Mouse (Mus musculus) large intestine, adult 2 months (tissue): Measurements from ENCODE around the gene Rsrp1. TPM values are rescaled to one million over a fixed set of nuclear protein-coding genes. Genes with fewer than 3 reads are reported as not detected.

Experiments
- DNase-seq: peaks from one replicate; pipeline ENCODE4 v3.0.0-alpha.2; 2012; ENCODE audit warnings: low read depth, low spot score
- WGBS: fragments of 180-500 bp; shearing (Covaris S2); methylation state at CpG from one replicate; pipeline ENCODE4 v1.1.7; 2018; 5-methylcytosine and 5-hydroxymethylcytosine counted together
- polyA plus RNA-seq: library from polyadenylated mRNA; depleted of rRNA; stranded (reverse); fragments of >200 nt; gene quantifications from 2 replicates; pipeline ENCODE4 v1.2.3, GENCODE M21; 2012

Gene Rsrp1
- polyA plus RNA-seq, 1 experiment, result 221 TPM

DNA sequence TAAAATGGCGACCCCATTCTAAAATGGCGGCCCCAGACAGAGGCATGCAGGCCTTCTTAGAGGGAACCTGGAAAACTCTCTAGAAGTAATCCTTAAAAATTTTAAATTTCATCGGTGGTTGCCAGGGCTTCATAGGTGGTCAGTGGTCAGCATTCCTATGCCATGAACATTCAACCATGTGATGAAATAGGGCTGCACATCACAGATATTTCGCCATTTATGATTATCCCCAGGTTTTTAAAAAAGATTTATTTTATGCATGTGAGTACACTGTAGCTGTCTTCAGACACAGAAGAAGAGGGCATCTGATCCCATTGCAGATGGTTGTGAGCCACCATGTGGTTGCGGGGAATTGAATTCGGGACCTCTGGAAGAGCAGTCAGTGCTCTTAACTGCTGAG, 2.8 kb upstream of the Rsrp1 start:
- 94% methylated on average over 6 of the region's 6 CpGs for WGBS
- DNase-seq, result no peak

DNA sequence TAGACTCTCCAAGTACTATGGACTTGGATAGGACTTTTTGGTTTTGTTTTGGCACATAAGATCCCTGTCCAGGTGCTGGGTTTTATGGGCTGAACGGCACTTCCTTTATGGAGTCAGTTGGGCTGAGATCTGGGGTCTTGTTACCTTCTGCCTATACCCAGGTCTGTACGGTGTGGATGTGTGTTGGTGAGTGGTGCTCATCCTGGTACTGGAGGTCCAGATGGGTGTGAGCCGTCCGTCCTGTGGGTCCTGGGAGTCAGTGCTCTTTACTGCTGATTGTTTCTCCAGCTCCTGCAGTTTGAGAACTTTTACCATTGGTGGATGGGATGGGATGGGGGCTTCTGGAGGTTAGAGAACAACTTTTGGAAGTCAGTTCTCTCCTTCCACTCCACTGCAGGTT, 1.7 kb upstream of the Rsrp1 start:
- DNase-seq, result no peak
- WGBS, result 91% methylated on average over 4 of the region's 4 CpGs

DNA sequence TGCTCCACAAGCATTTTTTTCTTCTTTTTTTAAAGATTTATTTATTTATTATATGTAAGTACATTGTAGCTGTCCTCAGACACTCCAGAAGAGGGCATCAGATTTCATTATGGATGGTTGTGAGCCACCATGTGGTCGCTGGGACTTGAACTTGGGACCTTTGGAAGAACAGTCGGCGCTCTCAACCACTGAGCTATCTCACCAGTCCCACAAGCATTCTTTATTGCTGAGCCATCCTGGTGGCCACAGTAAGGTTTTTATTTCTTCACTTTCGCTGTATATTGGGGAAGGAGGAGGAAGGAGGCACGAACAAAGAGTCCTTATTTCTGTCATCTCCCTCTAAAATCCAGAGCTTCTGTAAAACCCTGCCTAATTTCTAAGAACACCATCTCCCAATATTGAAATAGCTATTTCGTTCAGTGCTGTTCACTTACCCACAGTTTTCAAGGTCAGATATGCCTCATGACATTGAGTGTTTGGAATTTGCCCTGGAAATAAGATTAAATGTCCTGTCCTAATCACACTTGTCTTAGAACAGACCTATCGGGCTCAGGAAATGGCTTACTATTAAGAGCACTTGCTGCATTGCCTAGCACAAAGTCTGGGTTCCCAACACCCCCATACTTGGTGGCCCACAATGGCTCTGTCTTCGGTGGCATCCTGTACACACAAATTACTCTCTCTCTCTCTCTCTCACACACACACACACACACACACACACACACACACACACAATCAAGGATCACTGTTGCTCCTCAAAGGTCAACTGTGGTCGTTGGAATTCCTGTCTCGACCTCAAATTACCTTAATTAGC, 1.1 kb upstream of the Rsrp1 start:
- WGBS, result 58% methylated on average over 10 of the region's 10 CpGs
- no peak for DNase-seq

GRCm38 (mm10) chr4:134922925-134923244, 507 bp upstream of the Rsrp1 start:
- DNase-seq, result no peak
- WGBS, result under 1% methylated on average over 13 of the region's 13 CpGs

DNA sequence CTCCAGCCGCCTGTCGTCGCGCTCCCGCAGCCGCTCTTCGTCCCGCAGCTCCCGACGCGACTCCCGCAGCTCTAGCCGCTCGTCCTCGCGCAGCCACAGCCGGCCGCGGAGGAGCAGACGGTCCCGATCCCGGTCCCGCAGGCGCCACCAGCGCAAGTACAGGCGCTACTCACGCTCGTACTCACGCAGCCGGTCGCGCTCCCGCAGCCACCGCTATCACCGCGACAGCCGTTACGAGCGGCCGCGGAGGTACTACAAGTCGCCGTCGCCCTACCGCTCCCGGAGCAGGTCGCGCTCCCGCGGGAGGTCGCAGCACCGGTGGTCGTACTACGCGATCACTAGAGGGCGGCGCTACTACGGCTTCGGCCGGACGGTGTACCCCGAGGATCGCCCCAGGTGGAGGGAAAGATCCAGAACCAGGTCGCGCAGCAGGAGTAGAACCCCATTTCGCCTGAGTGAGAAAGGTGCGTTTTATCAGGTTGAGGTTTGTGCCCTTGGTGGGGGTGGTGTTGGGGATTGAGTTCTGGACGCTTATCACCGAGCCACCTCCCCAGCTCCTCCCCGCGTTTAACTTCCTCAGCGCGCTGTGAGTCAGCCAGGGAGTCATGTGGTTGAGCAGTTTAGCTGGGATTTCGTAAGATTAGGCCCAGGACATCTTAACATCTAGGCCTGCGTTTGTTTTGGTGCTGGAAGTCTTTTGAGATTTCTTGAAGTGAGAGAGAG, 788 bp downstream of the Rsrp1 start:
- under 1% methylated on average over 73 of the region's 75 CpGs for WGBS
- no peak for DNase-seq

- DNase-seq, result no peak
Observed at GRCm38 (mm10) chr4:134925206-134925605, 1.8 kb downstream of the Rsrp1 start.

GRCm38 (mm10) chr4:134927815-134928463, 4.5 kb downstream of the Rsrp1 start:
- 56% methylated on average over 5 of the region's 5 CpGs for WGBS
- DNase-seq, result no peak

More at GRCm38 (mm10) chr4:134925206-134925605, 1.8 kb downstream of the Rsrp1 start:
- 15% methylated on average over 8 of the region's 8 CpGs for WGBS

DNA sequence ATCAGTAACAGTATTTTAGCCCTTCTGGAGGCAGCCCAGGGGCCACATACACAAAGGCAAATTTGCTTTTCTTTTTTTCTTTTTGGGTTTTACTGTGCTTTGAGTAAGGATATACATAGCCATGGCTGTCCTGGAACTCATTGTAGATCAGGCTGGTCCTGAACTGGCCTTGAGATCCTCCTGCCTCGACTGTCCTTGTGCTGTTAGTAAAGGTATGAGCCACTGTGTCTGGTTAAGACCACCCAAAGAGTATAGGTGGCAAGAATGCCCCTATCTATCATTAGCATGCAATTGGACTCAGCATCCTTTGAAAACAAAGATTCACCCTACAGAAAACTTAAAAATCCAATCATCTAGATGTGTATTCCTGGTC, 5.1 kb downstream of the Rsrp1 start:
- DNase-seq, result no peak
- WGBS, result 59% methylated on average over 1 of the region's 1 CpGs

DNA sequence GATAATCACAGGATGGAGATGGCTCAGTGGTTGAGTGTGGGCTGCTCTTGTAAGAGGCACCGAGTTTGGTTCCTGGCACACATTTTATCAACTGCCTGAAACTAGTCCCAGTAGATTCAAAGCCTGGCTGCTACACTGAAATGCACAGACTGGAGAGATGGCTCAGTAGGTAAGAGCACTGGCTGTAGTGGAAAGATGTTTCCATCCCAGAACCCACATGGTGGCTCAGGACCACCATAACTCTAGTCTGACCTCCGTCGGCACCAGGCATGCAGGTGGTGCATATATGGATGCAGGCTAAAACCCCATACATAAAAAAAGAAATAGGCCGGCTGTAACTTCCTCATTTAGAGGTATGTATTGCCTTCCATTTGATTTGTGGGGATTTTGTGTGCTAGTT, 6.1 kb downstream of the Rsrp1 start:
- 64% methylated on average over 4 of the region's 4 CpGs for WGBS
- no peak for DNase-seq

DNA sequence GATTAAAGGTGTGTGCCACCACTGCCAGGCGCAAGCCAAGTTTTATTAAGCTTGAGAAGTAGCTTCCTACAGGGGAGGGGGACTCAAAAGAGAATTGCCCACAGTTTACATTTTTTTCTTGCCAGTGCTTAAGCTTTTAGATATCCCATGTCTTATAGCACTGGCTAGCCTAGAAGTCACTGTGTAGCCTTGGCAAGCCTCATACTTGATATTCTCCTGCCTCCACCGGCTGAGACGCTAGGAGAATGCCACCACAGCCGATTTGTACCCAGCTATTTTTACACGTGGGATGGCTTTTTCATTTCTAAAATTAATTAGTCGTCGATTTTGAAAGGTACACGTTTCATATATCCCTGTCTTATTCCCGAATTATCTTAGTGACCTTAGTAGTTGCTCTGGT, 6.8 kb downstream of the Rsrp1 start:
- no peak for DNase-seq
- WGBS, result 20% methylated on average over 9 of the region's 9 CpGs

DNA sequence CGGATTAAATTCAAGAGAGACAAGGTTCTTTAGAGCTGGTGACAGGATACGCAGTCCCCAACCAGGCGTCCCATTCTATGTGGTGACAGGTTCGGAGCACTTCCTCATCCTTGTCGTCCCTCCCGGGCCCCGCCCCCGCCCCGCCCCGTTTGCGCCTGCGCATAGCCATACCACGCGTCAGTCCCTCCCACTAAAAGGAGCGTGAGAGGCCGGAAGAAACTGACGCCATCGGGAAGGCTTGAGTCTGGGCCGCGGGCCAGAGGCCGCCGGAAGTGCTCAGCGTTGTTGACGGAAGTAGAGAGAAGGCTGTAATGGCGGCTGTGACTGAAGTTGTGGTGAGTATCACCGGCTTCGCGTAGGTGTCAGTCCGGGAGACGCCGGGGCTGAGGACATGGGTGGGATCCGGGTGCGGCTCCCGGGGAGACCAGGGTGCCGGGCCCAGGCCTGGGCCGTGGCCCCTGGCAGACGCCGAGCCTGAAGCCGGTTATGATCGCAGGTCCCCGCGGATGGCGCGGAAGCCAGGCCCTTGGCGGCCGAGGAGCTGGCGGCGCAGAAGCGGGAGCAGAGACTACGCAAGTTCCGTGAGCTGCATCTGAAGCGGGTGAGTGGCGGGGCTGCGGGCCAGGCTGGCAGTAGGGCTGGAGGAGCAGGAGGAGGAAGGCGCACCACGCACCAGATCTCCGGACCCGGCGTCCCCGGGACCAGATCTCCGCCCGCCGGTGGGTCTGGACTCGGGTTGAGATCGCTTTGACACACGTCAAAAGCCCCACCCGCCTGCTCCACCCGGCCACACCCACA, 7.5 kb downstream of the Rsrp1 start, which contains the start of gene Syf2:
Gene Syf2 (plus strand): TSS at position 215 of the 798 bp plus-strand sequence.
- DNase-seq, result peak; percentile 84

GRCm38 (mm10) chr4:134937240-134938176, 14.1 kb downstream of the Rsrp1 start:
- DNase-seq, result no peak
- 41% methylated on average over 17 of the region's 17 CpGs for WGBS

More for the DNA sequence above, 7.5 kb downstream of the Rsrp1 start, which contains the start of gene Syf2:
- under 1% methylated on average over 68 of the region's 68 CpGs for WGBS

- no peak for DNase-seq
- 33% methylated on average over 9 of the region's 9 CpGs for WGBS
Observed at GRCm38 (mm10) chr4:134939900-134940299, 16.5 kb downstream of the Rsrp1 start.

GRCm38 (mm10) chr4:134943758-134944538, 20.6 kb downstream of the Rsrp1 start:
- WGBS, result 42% methylated on average over 27 of the region's 27 CpGs
- DNase-seq, result no peak

- no peak for DNase-seq
- WGBS, result 3% methylated on average over 17 of the region's 17 CpGs
Observed at GRCm38 (mm10) chr4:134946024-134946744, 22.8 kb downstream of the Rsrp1 start.

GRCm38 (mm10) chr4:134950518-134951091, 27.2 kb downstream of the Rsrp1 start:
- WGBS, result 10% methylated on average over 11 of the region's 11 CpGs
- no peak for DNase-seq

GRCm38 (mm10) chr4:134954461-134954860, 31.1 kb downstream of the Rsrp1 start:
- DNase-seq, result no peak
- 10% methylated on average over 15 of the region's 15 CpGs for WGBS
